Mouse (Mus musculus) neural tube, embryonic 10.5 days (tissue): ENCODE results near the gene Ptpn23.
"Not testable (repeated sequence)": the region's sequence is repeated elsewhere in the genome, so short reads cannot be mapped to it uniquely, and the experiment has no call there.

Source experiments
- DNase-seq: peaks from one replicate; pipeline ENCODE4 v3.0.0-alpha.2; 2017; ENCODE audit warnings: low spot score; ENCODE audit errors: extremely low spot score

Gene Ptpn23

DNA sequence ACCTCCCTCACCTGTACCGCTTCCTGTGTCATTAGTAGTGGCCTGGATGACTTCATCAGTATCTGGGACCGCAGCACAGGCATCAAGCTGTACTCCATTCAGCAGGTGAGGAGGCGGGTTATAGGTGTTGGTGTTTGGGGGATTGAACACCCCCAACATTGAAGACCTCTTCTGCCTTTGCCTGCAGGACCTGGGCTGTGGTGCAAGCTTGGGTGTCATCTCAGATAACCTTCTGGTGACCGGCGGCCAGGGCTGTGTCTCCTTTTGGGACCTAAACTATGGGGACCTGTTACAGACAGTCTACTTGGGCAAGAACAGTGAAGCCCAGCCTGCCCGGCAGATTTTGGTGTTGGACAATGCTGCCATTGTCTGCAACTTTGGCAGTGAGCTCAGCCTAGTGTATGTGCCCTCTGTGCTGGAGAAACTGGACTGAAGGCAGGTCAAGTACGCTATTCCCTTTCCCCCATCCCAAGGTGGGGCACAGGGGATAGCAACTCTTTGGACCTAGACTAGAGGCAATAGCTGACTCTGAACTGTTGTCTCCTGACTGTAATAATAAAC, 23.6 kb downstream of the Ptpn23 start:
- no peak for DNase-seq

DNA sequence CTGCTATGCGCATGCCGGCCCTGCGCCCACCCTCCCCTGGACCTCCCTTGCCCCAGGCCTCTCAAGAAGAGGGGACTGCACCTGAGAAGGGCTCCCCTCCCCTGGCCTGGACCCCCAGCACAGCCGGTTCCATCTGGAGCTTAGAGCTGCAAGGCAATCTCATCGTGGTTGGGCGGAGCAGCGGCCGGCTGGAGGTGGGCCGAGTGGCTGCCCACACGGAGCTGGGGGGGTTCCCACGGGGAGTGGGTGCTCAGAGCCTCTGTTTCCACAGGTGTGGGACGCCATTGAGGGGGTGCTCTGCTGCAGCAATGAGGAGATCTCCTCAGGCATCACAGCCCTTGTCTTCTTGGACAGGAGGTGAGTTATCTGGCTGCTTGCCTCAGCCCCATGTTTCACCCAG, 26.7 kb downstream of the Ptpn23 start:
- DNase-seq: no peak

DNA sequence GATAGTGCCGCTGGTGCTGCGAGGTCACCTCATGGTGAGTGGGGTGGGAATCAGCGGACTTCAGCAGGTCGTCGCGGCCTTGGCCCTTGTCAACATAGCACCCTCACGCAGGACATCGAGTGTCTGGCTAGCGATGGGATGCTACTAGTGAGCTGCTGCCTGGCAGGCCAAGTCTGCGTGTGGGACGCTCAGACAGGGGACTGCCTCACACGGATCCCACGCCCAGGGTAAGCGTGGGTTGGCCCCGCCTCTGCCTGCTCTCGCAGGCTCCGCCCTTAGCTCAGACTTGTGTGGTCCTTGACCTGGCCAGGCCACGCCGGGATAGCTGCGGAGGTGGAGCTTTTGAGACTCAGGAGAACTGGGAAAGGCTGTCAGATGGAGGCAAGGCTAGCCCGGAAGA, 27.4 kb downstream of the Ptpn23 start:
- DNase-seq: no peak

DNA sequence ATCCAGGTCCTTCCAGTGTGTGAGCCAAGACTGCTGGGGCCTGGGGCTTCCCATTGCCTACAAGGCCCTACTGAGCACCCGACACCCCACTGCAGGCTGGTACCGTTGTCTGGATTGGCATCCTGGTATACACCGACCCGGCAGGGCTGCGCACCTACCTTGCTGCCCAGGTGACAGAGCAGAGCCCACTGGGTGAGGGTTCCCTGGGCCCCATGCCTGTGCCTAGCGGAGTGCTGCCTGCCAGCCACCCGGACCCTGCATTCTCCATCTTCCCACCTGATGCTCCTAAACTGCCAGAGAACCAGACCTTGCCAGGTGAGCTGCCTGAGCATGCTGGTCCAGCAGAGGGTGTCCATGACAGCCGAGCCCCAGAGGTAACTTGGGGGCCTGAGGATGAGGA, 28.7 kb downstream of the Ptpn23 start:
- DNase-seq: no peak

DNA sequence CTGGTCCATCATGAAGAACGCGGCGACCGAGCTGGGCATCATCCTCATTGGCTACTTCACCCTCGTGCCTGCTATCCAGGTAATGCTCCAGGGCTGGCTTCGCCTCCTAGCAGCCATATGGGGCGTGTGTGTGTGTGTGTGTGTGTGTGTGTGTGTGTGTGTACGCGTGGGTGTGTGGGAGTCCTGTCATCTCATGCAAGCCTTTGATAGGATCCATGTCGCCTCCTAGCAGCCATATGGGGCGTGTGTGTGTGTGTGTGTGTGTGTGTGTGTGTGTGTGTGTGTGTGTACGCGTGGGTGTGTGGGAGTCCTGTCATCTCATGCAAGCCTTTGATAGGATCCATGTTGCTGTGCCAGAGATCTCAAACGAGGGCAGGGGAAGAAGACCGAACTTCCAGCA, 30.4 kb downstream of the Ptpn23 start:
- not testable (repeated sequence) for DNase-seq

DNA sequence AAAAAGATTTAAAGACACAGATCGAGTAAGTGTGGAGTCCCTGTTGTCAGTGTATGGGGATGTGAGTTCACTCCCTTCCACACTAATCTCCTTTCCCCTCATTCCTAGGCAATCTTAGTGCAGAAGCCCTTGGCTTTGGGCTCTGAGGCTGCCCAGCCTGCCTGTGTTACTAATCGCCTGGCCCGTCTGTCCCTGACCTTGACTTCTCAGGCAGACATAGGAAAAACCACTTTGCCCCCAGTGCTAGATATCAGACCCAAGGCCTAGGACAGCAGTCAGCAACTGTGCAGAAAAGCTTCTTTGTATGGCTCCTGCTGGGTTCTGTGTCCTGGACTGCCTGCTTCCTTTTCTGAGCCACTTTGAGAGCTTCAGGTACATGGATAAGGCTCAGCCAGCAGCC, 32.3 kb downstream of the Ptpn23 start:
- DNase-seq: no peak

DNA sequence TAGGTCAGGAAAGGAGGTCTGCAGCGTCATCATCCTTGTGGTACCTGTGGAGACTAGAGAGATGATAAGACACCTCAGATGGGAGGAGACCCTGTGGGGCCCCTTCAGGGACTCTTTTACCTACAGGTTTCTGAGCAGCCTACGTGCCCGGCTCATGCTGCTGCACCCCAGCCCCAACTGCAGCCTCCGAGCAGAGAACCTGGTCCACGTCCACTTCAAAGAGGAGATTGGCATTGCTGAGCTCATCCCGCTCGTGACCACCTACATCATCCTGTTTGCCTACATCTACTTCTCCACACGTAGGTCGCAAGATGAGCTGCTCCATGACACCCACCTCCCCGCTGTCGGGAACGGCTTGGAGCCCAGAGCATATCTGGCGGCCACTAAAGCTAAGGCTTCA, 34.1 kb downstream of the Ptpn23 start:
- no peak for DNase-seq

DNA sequence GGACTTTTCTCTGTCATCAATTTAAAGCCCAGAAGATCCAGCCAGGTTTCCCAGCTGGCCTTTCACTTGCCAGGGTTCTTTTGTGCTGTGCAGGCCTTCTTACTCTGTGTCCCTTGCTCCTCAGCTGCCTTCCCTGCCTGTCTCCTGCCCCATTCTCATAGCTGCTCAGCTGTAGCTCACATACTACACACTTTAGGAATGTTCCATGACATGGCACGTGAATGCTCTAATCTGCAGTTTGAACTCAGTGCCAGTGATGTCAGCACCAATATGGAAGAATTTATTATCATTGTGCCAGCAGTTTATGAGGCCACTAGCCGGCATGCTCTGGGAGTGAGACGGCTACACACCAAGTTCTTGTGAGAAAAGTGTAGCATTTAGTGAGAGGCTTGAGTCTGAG, 38.2 kb downstream of the Ptpn23 start:
- no peak for DNase-seq

DNA sequence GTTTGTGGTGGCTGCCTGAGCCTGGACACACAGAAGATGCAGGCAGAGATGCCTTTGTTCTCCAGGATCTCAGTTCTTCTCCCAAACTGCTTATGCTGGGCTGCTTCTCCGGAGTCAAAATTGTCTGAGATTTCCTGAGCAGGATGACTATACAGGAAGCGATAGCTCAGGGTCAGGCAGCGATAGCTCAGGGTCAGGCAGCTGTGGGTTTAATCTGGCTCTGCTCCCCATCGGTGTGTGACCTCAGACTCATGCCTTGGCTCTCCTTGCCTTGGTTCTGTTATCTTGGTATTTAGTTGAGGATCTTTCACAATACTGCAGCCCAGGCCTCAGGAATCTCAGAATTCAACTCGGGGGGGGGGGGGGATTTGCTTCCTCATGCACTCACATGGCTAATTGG, 41.3 kb downstream of the Ptpn23 start:
- no peak for DNase-seq

DNA sequence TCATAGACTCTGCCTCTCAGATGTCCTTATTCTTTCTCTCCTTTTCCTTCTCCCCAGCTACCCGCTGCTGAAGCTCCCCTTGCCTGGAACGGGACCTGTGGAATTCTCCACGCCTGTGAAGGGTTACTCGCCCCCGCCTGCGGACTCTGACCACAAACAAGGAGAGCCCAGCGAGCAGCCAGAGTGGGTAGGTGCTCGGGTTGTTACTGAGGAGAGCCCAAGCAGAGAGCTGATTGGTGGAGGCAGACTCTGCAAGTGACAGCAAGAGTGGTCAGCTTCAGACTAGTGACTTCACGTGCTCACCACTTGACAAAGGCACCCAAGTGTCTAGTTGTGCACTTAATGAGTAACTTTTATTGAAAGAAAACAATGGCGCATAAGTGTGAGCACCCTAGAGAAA, 45.7 kb downstream of the Ptpn23 start:
- DNase-seq: no peak

DNA sequence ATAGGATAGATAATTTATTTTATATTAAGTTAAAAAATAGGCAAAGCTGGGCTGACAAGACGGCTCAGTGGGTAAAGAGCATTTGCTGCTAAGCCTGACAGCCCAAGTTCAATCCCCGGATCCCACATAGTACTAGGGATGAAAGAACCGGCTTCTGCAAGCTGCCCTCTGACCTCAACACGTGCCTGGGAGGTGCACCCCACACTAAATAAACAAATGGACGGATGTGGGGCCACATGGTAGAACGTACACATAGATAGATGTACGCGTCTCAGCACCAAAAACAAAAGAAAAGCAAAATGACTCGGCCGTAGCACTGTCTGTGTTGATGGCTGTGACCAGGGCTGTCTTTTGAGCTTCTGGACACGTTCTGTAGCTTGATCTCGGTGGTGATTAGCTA, 46.7 kb downstream of the Ptpn23 start:
- DNase-seq: no peak

DNA sequence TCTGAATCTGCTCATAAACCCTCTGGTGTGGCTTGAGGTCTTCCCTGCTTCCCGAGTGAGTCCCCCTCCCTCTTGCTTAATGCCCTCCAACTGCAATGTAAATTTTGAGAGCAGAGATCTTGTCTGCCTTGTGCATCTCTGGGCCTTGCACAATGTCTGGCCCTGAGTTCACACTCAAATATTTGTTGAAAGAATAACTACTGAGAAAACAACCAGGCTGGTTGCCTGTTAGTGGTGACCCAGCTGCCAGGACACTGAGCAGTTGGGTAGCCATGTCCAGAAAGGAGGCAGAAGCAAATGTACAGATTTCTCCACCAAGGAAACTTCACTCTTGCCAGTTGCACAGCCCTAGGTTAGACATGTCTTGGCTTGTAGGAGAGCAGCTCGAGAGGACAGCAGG, 49.7 kb downstream of the Ptpn23 start:
- no peak for DNase-seq

DNA sequence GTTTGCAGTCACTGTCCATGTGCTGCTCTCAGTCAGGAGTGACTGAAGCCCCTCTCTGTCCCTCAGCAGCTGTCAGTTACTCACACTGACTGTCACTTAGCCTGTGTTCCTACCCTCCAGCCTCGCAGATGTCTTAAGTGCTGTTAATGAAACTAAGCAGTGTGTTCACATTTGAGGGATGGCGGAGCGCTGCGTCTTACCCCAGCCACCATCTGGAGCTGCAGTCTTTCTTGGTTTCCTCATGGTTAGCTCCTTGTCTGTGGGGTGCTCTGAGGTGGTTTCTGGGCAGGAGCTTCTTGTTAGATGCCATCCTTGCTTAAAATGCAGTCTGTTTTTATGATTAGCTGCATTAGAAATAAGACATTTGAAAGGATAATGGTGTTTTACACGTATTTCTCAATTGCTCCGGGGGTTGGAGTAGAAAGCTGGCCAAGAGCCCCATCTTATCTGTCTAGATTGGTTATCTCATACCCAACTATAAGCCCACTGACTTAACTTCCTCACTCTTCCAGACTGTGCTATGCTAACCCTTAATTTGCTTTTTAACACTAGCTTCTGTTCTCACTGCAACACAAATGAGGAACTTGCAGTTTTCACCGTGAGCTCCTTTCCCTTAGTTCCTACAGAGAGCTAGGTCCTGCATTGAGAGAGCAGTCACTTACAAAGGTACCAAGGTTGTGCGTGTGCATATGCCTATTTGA, 55.9 kb downstream of the Ptpn23 start:
- no peak for DNase-seq

DNA sequence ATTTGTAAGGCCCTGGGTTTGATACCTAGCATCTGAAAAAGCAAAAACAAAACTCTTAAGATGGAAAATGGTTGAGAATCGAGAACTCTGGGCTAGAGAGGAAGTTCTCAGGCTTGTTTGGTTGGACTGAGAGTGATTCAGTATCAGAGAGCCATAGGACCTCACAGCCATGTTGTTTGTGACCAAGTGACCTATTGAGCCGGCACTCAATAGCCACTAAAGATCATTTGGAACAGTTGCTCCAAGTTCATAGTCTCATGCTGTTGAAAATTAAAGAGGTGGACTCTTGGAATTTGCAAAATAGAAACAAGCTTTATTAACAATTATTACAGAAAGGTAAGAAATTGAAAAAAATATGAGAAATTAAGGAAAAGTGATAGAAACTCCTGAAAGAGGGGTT, 56.7 kb downstream of the Ptpn23 start:
- DNase-seq: no peak

DNA sequence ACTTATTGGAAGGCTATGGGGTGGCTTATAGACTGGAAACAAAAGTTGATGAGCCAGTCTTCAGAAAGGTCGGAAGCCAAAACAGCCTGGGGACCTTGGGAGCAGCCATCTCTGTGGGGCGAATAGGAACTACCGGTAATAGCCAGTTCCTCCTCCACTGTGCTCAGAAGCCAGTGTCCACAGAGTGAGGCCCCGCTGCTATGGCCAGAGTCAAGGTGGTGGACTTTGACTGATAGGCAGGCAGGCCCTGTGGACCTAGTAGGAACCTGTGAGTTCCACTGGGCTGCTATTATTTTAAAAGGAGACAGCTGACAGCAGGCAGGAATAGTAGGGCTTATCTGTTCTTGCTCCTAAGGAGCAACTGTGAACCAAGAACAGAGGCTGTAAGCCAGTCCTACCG, 57.4 kb downstream of the Ptpn23 start:
- DNase-seq: no peak

DNA sequence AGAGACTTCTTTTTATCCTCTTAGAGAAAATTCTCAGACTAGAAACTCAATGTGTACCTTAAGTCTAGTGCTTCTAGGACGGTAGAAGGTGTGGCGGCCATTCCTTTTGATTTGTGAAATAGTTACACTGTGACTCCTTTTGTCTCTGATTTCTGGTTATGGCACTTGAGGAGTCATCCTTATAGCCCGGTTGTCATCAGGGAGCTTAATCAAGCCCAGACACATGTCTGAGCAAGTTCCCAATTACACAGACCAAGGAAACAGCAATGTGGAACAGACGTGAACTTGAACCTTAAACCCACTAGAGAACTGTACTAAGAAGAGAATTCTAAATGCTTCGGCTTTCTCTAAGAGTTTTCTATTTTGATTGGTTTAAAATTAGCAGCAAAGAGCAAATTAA, 57.8 kb downstream of the Ptpn23 start:
- DNase-seq: no peak

DNA sequence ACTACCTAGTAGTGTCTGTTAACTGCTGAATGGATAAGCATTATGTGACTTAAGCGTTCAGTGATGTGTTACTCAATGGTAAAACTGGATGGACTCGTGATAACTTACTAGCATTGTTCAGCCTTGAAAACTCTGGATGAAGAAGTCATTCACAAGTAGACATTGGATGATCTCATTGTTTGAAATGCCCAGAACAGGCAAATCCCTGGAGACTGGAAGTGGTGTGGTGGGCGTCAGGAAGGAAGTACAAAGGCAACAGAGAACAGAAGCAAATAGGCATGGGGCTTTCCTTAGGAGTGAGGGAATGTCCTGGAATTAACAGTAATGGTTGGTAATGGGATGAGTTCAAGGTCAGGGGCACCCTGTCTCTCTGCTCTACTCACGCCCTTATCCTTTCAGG, 59.1 kb downstream of the Ptpn23 start:
- DNase-seq: no peak

DNA sequence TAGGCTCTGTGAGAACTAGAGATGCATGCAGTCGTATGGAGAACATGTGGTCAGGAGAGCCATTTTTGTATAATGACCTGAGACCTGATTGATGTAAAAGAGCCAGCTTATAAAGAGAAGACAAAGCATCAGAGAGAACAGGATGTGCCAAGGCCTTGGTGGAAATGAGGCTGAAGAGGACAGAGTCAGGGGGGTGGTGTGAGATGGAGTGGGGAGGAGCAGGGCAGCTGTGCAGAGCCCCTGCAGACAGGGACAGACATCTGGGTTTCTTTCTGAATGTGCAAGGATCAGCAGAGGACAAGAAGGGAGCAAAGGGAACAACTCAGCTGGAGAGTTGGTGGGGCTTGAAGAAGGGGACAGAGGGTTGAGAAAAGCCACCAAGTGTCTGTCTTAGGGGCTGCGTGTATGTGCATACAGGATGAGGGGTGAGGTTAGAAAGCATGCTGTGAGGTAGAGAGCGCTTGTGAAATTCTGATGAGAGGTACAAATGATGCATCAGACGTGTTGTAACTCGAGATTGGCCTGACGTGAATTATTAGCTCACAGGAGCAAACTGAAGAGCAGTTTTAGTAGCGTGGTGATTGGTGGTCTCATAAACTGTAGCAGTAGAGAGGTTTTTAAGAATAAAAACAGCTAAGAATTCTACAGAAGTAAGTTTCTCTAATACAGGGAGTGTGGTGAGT, 62.8 kb downstream of the Ptpn23 start:
- DNase-seq: no peak

DNA sequence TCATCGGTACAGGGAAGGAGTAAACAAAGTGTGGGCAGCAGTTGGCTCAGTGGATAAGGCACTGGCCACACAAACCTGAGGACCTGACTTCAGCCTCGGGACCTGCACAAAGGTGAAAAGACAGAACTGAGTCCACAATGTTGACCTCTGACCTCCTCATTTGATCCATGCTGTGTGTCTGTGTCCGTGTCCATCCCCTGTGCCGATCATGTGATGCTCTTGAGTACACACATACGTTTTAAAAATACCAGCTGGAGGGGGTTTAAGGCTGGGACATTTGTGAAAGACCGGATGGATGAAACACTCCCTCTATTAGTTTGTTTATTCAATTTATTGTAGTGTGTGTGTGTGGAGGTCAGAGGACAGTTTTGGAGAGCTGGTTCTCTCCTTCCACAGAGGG, 64.2 kb downstream of the Ptpn23 start:
- DNase-seq: no peak

DNA sequence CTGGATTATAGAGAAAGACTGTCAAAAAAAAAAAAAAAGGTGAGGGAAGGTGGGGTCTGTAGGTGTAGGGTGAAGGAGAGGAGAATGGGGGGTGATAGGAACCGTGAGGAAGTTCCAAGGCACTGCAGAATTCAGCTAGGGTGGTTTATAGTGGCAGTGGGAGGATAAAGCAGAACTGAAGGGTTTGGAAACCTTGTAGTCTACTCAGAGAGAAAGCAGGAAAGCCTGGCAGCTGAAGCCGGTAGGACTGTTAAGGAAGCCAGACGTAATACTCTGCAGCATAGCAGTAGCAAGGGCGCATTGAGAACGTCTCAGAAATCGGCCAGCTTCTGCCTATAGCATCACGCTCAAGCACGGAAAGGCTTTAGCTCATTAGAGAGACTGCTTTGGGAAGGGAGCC, 66.0 kb downstream of the Ptpn23 start:
- no peak for DNase-seq

DNA sequence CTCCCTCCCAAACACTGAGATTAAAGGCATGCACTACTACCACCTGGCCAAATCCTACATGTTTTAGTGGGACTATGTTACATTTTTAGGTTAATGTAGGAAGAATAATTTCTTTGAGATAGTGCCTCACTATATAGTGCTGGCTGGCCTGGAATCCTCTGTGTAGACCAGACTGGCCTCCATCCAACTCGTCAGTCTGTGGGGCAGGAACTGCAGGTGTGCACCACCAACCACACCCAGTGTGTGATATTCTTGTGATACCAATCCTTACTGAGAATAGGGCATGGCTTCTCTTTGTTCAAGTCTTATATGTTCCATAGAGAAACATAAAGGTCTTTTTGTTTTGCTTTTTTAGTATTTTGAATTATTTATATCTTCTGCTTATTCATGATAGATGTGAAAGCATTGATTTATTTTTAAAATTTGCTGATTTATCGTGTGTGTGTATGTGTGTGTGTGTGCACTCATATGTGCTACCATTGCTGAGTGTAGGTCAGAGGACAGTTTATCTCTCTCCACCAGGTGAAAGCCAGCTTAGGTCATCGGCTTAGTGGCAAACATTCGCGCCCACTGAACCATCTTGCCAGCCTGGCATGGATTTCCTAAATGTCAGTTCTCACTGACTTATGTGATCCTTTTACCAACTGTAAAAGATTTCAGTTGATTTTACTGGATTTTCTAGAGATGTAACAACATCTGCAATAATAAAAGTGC, 67.8 kb downstream of the Ptpn23 start:
- no peak for DNase-seq
